Mouse (Mus musculus) CH12.LX (cell line): ENCODE results near the gene Zfp607a. TPM values are rescaled to one million over a fixed set of nuclear protein-coding genes. Genes with fewer than 3 reads are reported as not detected.
"Not testable (repeated sequence)": the region's sequence is repeated elsewhere in the genome, so short reads cannot be mapped to it uniquely, and the experiment has no call there.

Source experiments
- DNase-seq: peaks from one replicate; pipeline ENCODE4 v3.0.0-alpha.2; 2013; ENCODE audit errors: extremely low read depth
- H3K27ac ChIP-seq: 2 replicates; pipeline ENCODE4 v1.5.1; 2012; ENCODE audit warnings: low read depth, mild to moderate bottlenecking, control low read depth, moderate library complexity; ENCODE audit not compliant: insufficient read depth
- H3K27me3 ChIP-seq: replicated peaks from 2 replicates; pipeline ENCODE3; 2012; ENCODE audit warnings: inconsistent platforms
- H3K36me3 ChIP-seq, 2 experiments: replicated peaks in 1 of 2; 2 replicates each; pipeline versions ENCODE3 to v1.6.1; 2012; ENCODE audit warnings: inconsistent platforms in 1 of 2, low read length in 1 of 2, mild to moderate bottlenecking in 1 of 2, mixed read lengths in 1 of 2, moderate library complexity in 1 of 2; ENCODE audit not compliant: control insufficient read depth in 1 of 2, insufficient read depth in 1 of 2
- H3K4me1 ChIP-seq, 2 experiments: 2 replicates each; pipeline ENCODE4 v1.6.1; 2012; ENCODE audit warnings: inconsistent platforms in 1 of 2, moderate library complexity in 1 of 2; ENCODE audit not compliant: insufficient read depth in 2 of 2, control insufficient read depth in 1 of 2
- H3K4me2 ChIP-seq: 2 replicates; pipeline ENCODE4 v1.6.1; 2012; ENCODE audit warnings: low read depth, mild to moderate bottlenecking, control low read depth; ENCODE audit not compliant: poor library complexity, insufficient read depth, severe bottlenecking
- H3K4me3 ChIP-seq, 3 experiments: fragments of 150-350 bp in 1 of 3; sonication (generic) in 1 of 3; replicated peaks in 1 of 3; 2 replicates each; pipeline versions ENCODE3 to v1.5.1; 2011 to 2012; ENCODE audit warnings: low read depth in 2 of 3, low read length in 2 of 3, mild to moderate bottlenecking in 2 of 3, moderate library complexity in 2 of 3, control low read depth in 1 of 3, improper control_type of control experiment in 1 of 3, inconsistent platforms in 1 of 3, mixed read lengths in 1 of 3; ENCODE audit not compliant: poor library complexity in 1 of 3
- H3K79me2 ChIP-seq: replicated peaks from 2 replicates; pipeline ENCODE4 v1.6.1; 2012; ENCODE audit warnings: mild to moderate bottlenecking, moderate library complexity; ENCODE audit not compliant: control insufficient read depth, poor library complexity, insufficient read depth, severe bottlenecking; ENCODE audit errors: extremely low read depth
- H3K9ac ChIP-seq: 2 replicates; pipeline ENCODE4 v1.6.1; 2012; ENCODE audit warnings: low read depth, mild to moderate bottlenecking, control low read depth, moderate library complexity; ENCODE audit not compliant: insufficient read depth
- H3K9me3 ChIP-seq: replicated peaks from 2 replicates; pipeline ENCODE3; 2012; ENCODE audit warnings: low read length, inconsistent platforms, mixed read lengths
- BHLHE40 ChIP-seq: IDR thresholded peaks from 2 replicates; pipeline ENCODE4 v1.6.1; 2011; ENCODE audit warnings: mild to moderate bottlenecking, low read depth, low read length, improper control_type of control experiment
- CHD1 ChIP-seq: IDR thresholded peaks from 2 replicates; pipeline ENCODE4 v1.6.1; 2012; ENCODE audit warnings: low read depth, low read length, improper control_type of control experiment, inconsistent platforms
- CTCF ChIP-seq, 2 experiments: IDR thresholded peaks in 1 of 2; conservative IDR thresholded peaks in 1 of 2; 2 replicates each; pipeline ENCODE4 v1.5.1; 2011 to 2012; ENCODE audit warnings: low read depth in 2 of 2, low read length in 2 of 2, improper control_type of control experiment in 1 of 2, inconsistent platforms in 1 of 2, mild to moderate bottlenecking in 1 of 2, moderate library complexity in 1 of 2
- E2F4 ChIP-seq: IDR thresholded peaks from 2 replicates; pipeline ENCODE4 v1.6.1; 2011; ENCODE audit warnings: low read depth, low read length, improper control_type of control experiment; ENCODE audit not compliant: insufficient replicate concordance
- EP300 ChIP-seq: IDR thresholded peaks from 2 replicates; pipeline ENCODE4 v1.6.1; 2011; ENCODE audit warnings: low read length, improper control_type of control experiment
- ETS1 ChIP-seq: conservative IDR thresholded peaks from 2 replicates; pipeline ENCODE4 v1.6.1; 2012; ENCODE audit warnings: low read depth, mild to moderate bottlenecking, inconsistent platforms, low read length, improper control_type of control experiment, moderate library complexity
- GABPA ChIP-seq: IDR thresholded peaks from 2 replicates; pipeline ENCODE4 v1.6.1; 2012; ENCODE audit warnings: low read depth, low read length, improper control_type of control experiment, inconsistent platforms; ENCODE audit not compliant: insufficient replicate concordance
- HCFC1 ChIP-seq: IDR thresholded peaks from 2 replicates; pipeline ENCODE4 v1.6.1; 2012; ENCODE audit warnings: low read depth, mild to moderate bottlenecking, inconsistent platforms, low read length, improper control_type of control experiment
- IRF4 ChIP-seq: IDR thresholded peaks from 2 replicates; pipeline ENCODE4 v1.6.1; 2014; ENCODE audit warnings: low read depth, mild to moderate bottlenecking, inconsistent platforms, low read length, improper control_type of control experiment
- JUN ChIP-seq: IDR thresholded peaks from 2 replicates; pipeline ENCODE4 v1.6.1; 2011; ENCODE audit warnings: low read depth, mild to moderate bottlenecking, low read length, improper control_type of control experiment, moderate library complexity; ENCODE audit not compliant: insufficient read depth
- JUND ChIP-seq: conservative IDR thresholded peaks from 2 replicates; pipeline ENCODE4 v1.6.1; 2011; ENCODE audit warnings: low read depth, low read length, improper control_type of control experiment
- MAX ChIP-seq: IDR thresholded peaks from 2 replicates; pipeline ENCODE4 v1.6.1; 2011; ENCODE audit warnings: low read length, improper control_type of control experiment
- MEF2A ChIP-seq: IDR thresholded peaks from 2 replicates; pipeline ENCODE4 v1.6.1; 2014; ENCODE audit warnings: low read depth, mild to moderate bottlenecking, inconsistent platforms, low read length, improper control_type of control experiment, borderline replicate concordance
- MXI1 ChIP-seq: IDR thresholded peaks from 2 replicates; pipeline ENCODE4 v1.6.1; 2011; ENCODE audit warnings: mild to moderate bottlenecking, low read depth, low read length, improper control_type of control experiment
- MYC ChIP-seq: IDR thresholded peaks from 2 replicates; pipeline ENCODE4 v1.6.1; 2011; ENCODE audit warnings: low read depth, mild to moderate bottlenecking, improper control_type of control experiment, low read length
- NELFE ChIP-seq: IDR thresholded peaks from 2 replicates; pipeline ENCODE4 v1.6.1; 2011; ENCODE audit warnings: low read depth, low read length, improper control_type of control experiment
- NRF1 ChIP-seq: IDR thresholded peaks from 2 replicates; pipeline ENCODE4 v1.6.1; 2014; ENCODE audit warnings: low read depth, mild to moderate bottlenecking, inconsistent platforms, low read length, improper control_type of control experiment, moderate library complexity
- PAX5 ChIP-seq: IDR thresholded peaks from 2 replicates; pipeline ENCODE4 v1.6.1; 2012; ENCODE audit warnings: low read length, inconsistent platforms, mixed read lengths
- RAD21 ChIP-seq: IDR thresholded peaks from 2 replicates; pipeline ENCODE4 v1.6.1; 2011; ENCODE audit warnings: low read depth, mild to moderate bottlenecking, low read length, improper control_type of control experiment, moderate library complexity
- RCOR1 ChIP-seq: conservative IDR thresholded peaks from 2 replicates; pipeline ENCODE4 v1.6.1; 2012; ENCODE audit warnings: low read depth, mild to moderate bottlenecking, inconsistent platforms, low read length, improper control_type of control experiment
- SIN3A ChIP-seq: IDR thresholded peaks from 2 replicates; pipeline ENCODE4 v1.6.1; 2012; ENCODE audit warnings: low read length, improper control_type of control experiment, inconsistent platforms
- TBP ChIP-seq: conservative IDR thresholded peaks from 2 replicates; pipeline ENCODE4 v1.6.1; 2011; ENCODE audit warnings: low read depth, low read length, improper control_type of control experiment
- TCF12 ChIP-seq: IDR thresholded peaks from 2 replicates; pipeline ENCODE4 v1.6.1; 2014; ENCODE audit warnings: low read depth, mild to moderate bottlenecking, inconsistent platforms, low read length, improper control_type of control experiment
- USF1 ChIP-seq: IDR thresholded peaks from 2 replicates; pipeline ENCODE4 v1.6.1; 2014; ENCODE audit warnings: low read depth, mild to moderate bottlenecking, inconsistent platforms, low read length, improper control_type of control experiment
- USF2 ChIP-seq: conservative IDR thresholded peaks from 2 replicates; pipeline ENCODE4 v1.6.1; 2011; ENCODE audit warnings: low read depth, low read length, improper control_type of control experiment
- ZKSCAN1 ChIP-seq: IDR thresholded peaks from 2 replicates; pipeline ENCODE4 v1.6.1; 2012; ENCODE audit warnings: low read depth, inconsistent platforms, low read length, improper control_type of control experiment, borderline replicate concordance
- ZMIZ1 ChIP-seq: IDR thresholded peaks from 2 replicates; pipeline ENCODE4 v1.6.1; 2012; ENCODE audit warnings: low read depth, mild to moderate bottlenecking, inconsistent platforms, low read length, improper control_type of control experiment
- dilution Hi-C: fragments of 300-500 bp; cut with MboI; formaldehyde crosslinking; loops from 2 replicates; pipeline ENCODE4 v1.14.3; 2020; ENCODE audit warnings: low sequenced_read_pairs; ENCODE audit not compliant: extremely low pct_unique_long_range_greater_than_20kb, extremely low pct_ligation_motif_present
- in situ Hi-C: fragments of 300-500 bp; cut with MboI; formaldehyde crosslinking; loops from 3 replicates; pipeline ENCODE4 v1.14.3; 2019; ENCODE audit warnings: low sequenced_read_pairs, low pct_ligation_motif_present, low pct_unique_long_range_greater_than_20kb, mixed read lengths
- polyA plus RNA-seq: library from polyadenylated mRNA; unstranded; fragments of >175 nt; gene quantifications from 2 replicates; pipeline ENCODE4 v1.2.1, GENCODE M21; 2012; ENCODE audit warnings: low read depth; ENCODE audit not compliant: insufficient read length
- total RNA-seq, 2 experiments: library from RNA; depleted of rRNA; stranded (reverse); fragments of 300-350 nt in 1 of 2; fragments of >200 nt in 1 of 2; gene quantifications; 2 replicates each; pipeline ENCODE4 v1.2.3; 2012 to 2014

Zfp607a gene
- total and polyA plus RNA-seq, 3 experiments: 5.8 to 7.0 (median 6.8) TPM

GRCm38 (mm10) chr7:27860396-27861235, 3.3 kb downstream of the Zfp607a start (continued):
- TF ChIP-seq ZMIZ1: peak; percentile 62; the same call in 1 of the 2 replicates
- no peak for TF ChIP-seq E2F4
- no peak for TF ChIP-seq GABPA
- TF ChIP-seq USF2: no peak
- TF ChIP-seq CHD1: no peak; the same call in 1 of the 2 replicates
- TF ChIP-seq RCOR1: no peak
- no peak for TF ChIP-seq JUND
- TF ChIP-seq PAX5: no peak
- TF ChIP-seq TBP: peak; percentile 92
- TF ChIP-seq JUN: no peak
- no peak for TF ChIP-seq USF1

GRCm38 (mm10) chr7:27862578-27862977, 5.3 kb downstream of the Zfp607a start:
- dilution Hi-C loops: not testable (repeated sequence)

GRCm38 (mm10) chr7:27881721-27882120, 24.4 kb downstream of the Zfp607a start:
- Histone ChIP-seq H3K4me2 (no peak overlapping the region), H3K4me1 (no peaks in the 10 kb centered on the region), H3K27me3 (no peaks in the 10 kb centered on the region), H3K9me3 (no peaks in the 10 kb centered on the region), H3K79me2 (no peaks in the 10 kb centered on the region), H3K36me3 (peaks cover 53 to 67% of the 10 kb centered on the region in 2 experiments), H3K9ac (no peak overlapping the region), H3K27ac (no peak overlapping the region), H3K4me3 (no peak overlapping the region)
- dilution Hi-C loops: no loop called here
- in situ Hi-C loops: no loop called here
- DNase-seq: no peak
- TF ChIP-seq ETS1: no peak
- TF ChIP-seq HCFC1: no peak
- TF ChIP-seq EP300: no peak
- TF ChIP-seq MXI1: no peak
- no peak for TF ChIP-seq IRF4
- TF ChIP-seq JUND: no peak
- TF ChIP-seq NRF1: no peak
- no peak for TF ChIP-seq MAX
- TF ChIP-seq ZKSCAN1: no peak
- no peak for TF ChIP-seq CTCF (conservative IDR thresholded peaks at IDR 0.05 in 1 of 2, IDR thresholded peaks at IDR 0.05 in 1 of 2; ENCODE audit: low read depth in 2 of 2, low read length in 2 of 2)
- TF ChIP-seq MEF2A: no peak
- TF ChIP-seq TCF12: no peak
- TF ChIP-seq BHLHE40: no peak
- TF ChIP-seq RAD21: no peak
- TF ChIP-seq NELFE: no peak

More at GRCm38 (mm10) chr7:27862578-27862977, 5.3 kb downstream of the Zfp607a start:
- H3K79me2 ChIP-seq, H3K27ac ChIP-seq, H3K4me3 ChIP-seq, H3K9ac ChIP-seq, H3K27me3 ChIP-seq, in situ Hi-C loops, H3K9me3 ChIP-seq: not testable (repeated sequence)
- 0 out of 2 replicates have a peak overlapping the region, but pooled peaks have one; percentile 98 for H3K4me2 ChIP-seq
- peaks cover 29 to 33% of the 10 kb centered on the region in 2 experiments for H3K36me3 ChIP-seq
- DNase-seq: peak; percentile 41
- peaks cover 8 to 30% of the 10 kb centered on the region in 2 experiments for H3K4me1 ChIP-seq
- TF ChIP-seq MXI1 (peak; percentile 52; the same call in 1 of the 2 replicates), MAX (peak; percentile 71), MYC (0 out of 2 replicates have a peak, but pooled peaks have one; percentile 49), HCFC1 (0 out of 2 replicates have a peak, but pooled peaks have one; percentile 24), SIN3A (0 out of 2 replicates have a peak, but pooled peaks have one; percentile 21), TBP (peak; percentile 79)
